Mouse (Mus musculus): ENCODE data around the gene Ier2. TPM values are rescaled to one million over a fixed set of nuclear protein-coding genes. Genes with fewer than 3 reads are reported as not detected.
A peak's percentile ranks its signal among the peaks of the same experiment; 100 is the strongest.
"Not testable (repeated sequence)": the region's sequence is repeated elsewhere in the genome, so short reads cannot be mapped to it uniquely, and the experiment has no call there.

Gene Ier2
- polyA plus RNA-seq, 1 experiment from 2014 or later: 24.5 TPM

GRCm38 (mm10) chr8:84633841-84634584 is 28.6 kb downstream of the Ier2 start:
- no peak for ATAC-seq (ENCODE audit: low FRiP score, low read depth)
- H3K36me3 ChIP-seq: peaks cover 23% of the 10 kb centered on the region
- no peak overlapping the region for H3K9ac ChIP-seq
- no peak overlapping the region for H3K4me2 ChIP-seq
- no peaks in the 10 kb centered on the region for H3K9me3 ChIP-seq
- 57% methylated on average over 10 of the region's 10 CpGs for WGBS
- no peak overlapping the region for H3K4me3 ChIP-seq
- H3K27me3 ChIP-seq: no peaks in the 10 kb centered on the region
- peak overlapping the region; percentile 68; the same call in 1 of the 2 replicates for H3K27ac ChIP-seq (replicated peaks)
- peaks cover 27% of the 10 kb centered on the region for H3K4me1 ChIP-seq (replicated peaks)

- 94% methylated on average over 4 of the region's 4 CpGs for WGBS
- H3K4me3 ChIP-seq: no peak overlapping the region
- no peak overlapping the region for H3K4me2 ChIP-seq
- no peaks in the 10 kb centered on the region for H3K27me3 ChIP-seq
- no peak overlapping the region for H3K27ac ChIP-seq (replicated peaks)
- no peaks in the 10 kb centered on the region for H3K9me3 ChIP-seq
- H3K36me3 ChIP-seq: peaks cover 23% of the 10 kb centered on the region
- H3K9ac ChIP-seq: no peak overlapping the region
- peaks cover 20% of the 10 kb centered on the region for H3K4me1 ChIP-seq (replicated peaks)
- ATAC-seq (ENCODE audit: low FRiP score, low read depth): no peak
These were observed 30.8 kb downstream of the Ier2 start for GRCm38 (mm10) chr8:84631813-84632212.

GRCm38 (mm10) chr8:84630145-84630544 is 32.5 kb downstream of the Ier2 start:
- no peak overlapping the region for H3K4me3 ChIP-seq
- no peaks in the 10 kb centered on the region for H3K9me3 ChIP-seq
- no peak overlapping the region for H3K27ac ChIP-seq (replicated peaks)
- no peak overlapping the region for H3K4me2 ChIP-seq
- H3K36me3 ChIP-seq: peaks cover 23% of the 10 kb centered on the region
- H3K9ac ChIP-seq: no peak overlapping the region
- H3K4me1 ChIP-seq (replicated peaks): peaks cover 10% of the 10 kb centered on the region
- H3K27me3 ChIP-seq: no peaks in the 10 kb centered on the region
- 83% methylated on average over 4 of the region's 4 CpGs for WGBS
- no peak for ATAC-seq (ENCODE audit: low FRiP score, low read depth)

GRCm38 (mm10) chr8:84629586-84629985 is 33.1 kb downstream of the Ier2 start:
- Histone ChIP-seq H3K9me3 (no peaks in the 10 kb centered on the region), H3K9ac (no peak overlapping the region), H3K27ac (replicated peaks) (no peak overlapping the region), H3K27me3 (no peaks in the 10 kb centered on the region), H3K36me3 (peaks cover 23% of the 10 kb centered on the region), H3K4me3 (no peak overlapping the region), H3K4me1 (replicated peaks) (peaks cover 4% of the 10 kb centered on the region), H3K4me2 (no peak overlapping the region)
- ATAC-seq (ENCODE audit: low FRiP score, low read depth): no peak
- WGBS: 84% methylated on average over 11 of the region's 11 CpGs

GRCm38 (mm10) chr8:84623425-84623824 is 39.2 kb downstream of the Ier2 start:
- not testable (repeated sequence) for H3K9ac ChIP-seq; ATAC-seq (ENCODE audit: low FRiP score, low read depth); H3K4me2 ChIP-seq; H3K36me3 ChIP-seq; H3K27me3 ChIP-seq; H3K4me3 ChIP-seq; H3K9me3 ChIP-seq; H3K27ac ChIP-seq (replicated peaks); H3K4me1 ChIP-seq (replicated peaks)
- 77% methylated on average over 4 of the region's 4 CpGs for WGBS

- no peak for ATAC-seq (ENCODE audit: low FRiP score, low read depth)
- Histone ChIP-seq H3K9ac (no peak overlapping the region), H3K4me2 (no peak overlapping the region), H3K36me3 (0 out of 2 replicates have a peak, but pooled peaks cover 6% of the 10 kb centered on the region), H3K4me3 (no peak overlapping the region), H3K9me3 (no peaks in the 10 kb centered on the region), H3K27ac (replicated peaks) (no peak overlapping the region), H3K4me1 (replicated peaks) (0 out of 2 replicates have a peak, but pooled peaks cover under 1% of the 10 kb centered on the region), H3K27me3 (no peaks in the 10 kb centered on the region)
- WGBS: 78% methylated on average over 8 of the region's 8 CpGs
These were observed 41.5 kb downstream of the Ier2 start for GRCm38 (mm10) chr8:84621102-84621625.

- Histone ChIP-seq H3K4me1 (replicated peaks) (peaks cover 9% of the 10 kb centered on the region), H3K27me3 (no peaks in the 10 kb centered on the region), H3K36me3 (peaks cover 12% of the 10 kb centered on the region; the same call in 1 of the 2 replicates), H3K9me3 (no peaks in the 10 kb centered on the region), H3K4me2 (no peak overlapping the region), H3K4me3 (no peak overlapping the region), H3K9ac (no peak overlapping the region), H3K27ac (replicated peaks) (no peak overlapping the region)
- ATAC-seq (ENCODE audit: low FRiP score, low read depth): no peak
- 39% methylated on average over 22 of the region's 22 CpGs for WGBS
These were observed 45.6 kb downstream of the Ier2 start for GRCm38 (mm10) chr8:84617005-84617404.

GRCm38 (mm10) chr8:84615666-84616485 is 46.8 kb downstream of the Ier2 start:
- WGBS: 25% methylated on average over 22 of the region's 22 CpGs
- ATAC-seq (ENCODE audit: low FRiP score, low read depth): no peak
- H3K4me2 ChIP-seq: no peak overlapping the region
- H3K9me3 ChIP-seq: no peaks in the 10 kb centered on the region
- H3K4me3 ChIP-seq: no peak overlapping the region
- H3K4me1 ChIP-seq (replicated peaks): peaks cover 9% of the 10 kb centered on the region
- no peaks in the 10 kb centered on the region for H3K27me3 ChIP-seq
- H3K36me3 ChIP-seq: peaks cover 16% of the 10 kb centered on the region; the same call in 1 of the 2 replicates
- no peak overlapping the region for H3K9ac ChIP-seq
- H3K27ac ChIP-seq (replicated peaks): no peak overlapping the region

GRCm38 (mm10) chr8:84614512-84615223 is 48.0 kb downstream of the Ier2 start:
- 26% methylated on average over 16 of the region's 16 CpGs for WGBS
- no peak for ATAC-seq (ENCODE audit: low FRiP score, low read depth)
- no peak overlapping the region for H3K4me2 ChIP-seq
- H3K27me3 ChIP-seq: no peaks in the 10 kb centered on the region
- H3K9me3 ChIP-seq: no peaks in the 10 kb centered on the region
- H3K27ac ChIP-seq (replicated peaks): no peak overlapping the region
- H3K4me1 ChIP-seq (replicated peaks): peaks cover 9% of the 10 kb centered on the region
- no peak overlapping the region for H3K9ac ChIP-seq
- H3K36me3 ChIP-seq: peaks cover 15% of the 10 kb centered on the region; the same call in 1 of the 2 replicates
- H3K4me3 ChIP-seq: no peak overlapping the region
